Mouse (Mus musculus) liver, postnatal 0 days (tissue): ENCODE results near the gene Gm3415.

Source experiments
- CTCF ChIP-seq: sonication (generic); IDR thresholded peaks from 2 replicates; pipeline ENCODE4 v1.5.1; 2016; ENCODE audit warnings: antibody characterized with exemption, low read depth
- EP300 ChIP-seq: IDR thresholded peaks from 2 replicates; pipeline ENCODE4 v1.6.1; 2016; ENCODE audit warnings: antibody characterized with exemption, low read depth, mild to moderate bottlenecking

- TF ChIP-seq CTCF (no peak), EP300 (no peak)
Observed at GRCm38 (mm10) chr5:146606895-146607294, 51.0 kb downstream of the Gm3415 start.
